Mouse (Mus musculus) heart, adult 2 months (tissue): Measurements from ENCODE around the gene Tldc1.

ENCODE experiments used
- CTCF ChIP-seq: fragments of 200-600 bp; IDR thresholded peaks from 2 replicates; pipeline ENCODE4 v1.8.1; 2022; ENCODE audit warnings: antibody characterized with exemption, mild to moderate bottlenecking, moderate library complexity
- EP300 ChIP-seq: fragments of 200-500 bp; IDR thresholded peaks from 2 replicates; pipeline ENCODE4 v1.6.1; 2011; ENCODE audit warnings: low read depth, low read length, control low read depth; ENCODE audit not compliant: insufficient read depth
- POLR2A ChIP-seq: fragments of 200-500 bp; IDR thresholded peaks from 2 replicates; pipeline ENCODE4 v1.6.1; 2011; ENCODE audit warnings: mild to moderate bottlenecking, low read depth, low read length, control low read depth; ENCODE audit not compliant: insufficient read depth

DNA sequence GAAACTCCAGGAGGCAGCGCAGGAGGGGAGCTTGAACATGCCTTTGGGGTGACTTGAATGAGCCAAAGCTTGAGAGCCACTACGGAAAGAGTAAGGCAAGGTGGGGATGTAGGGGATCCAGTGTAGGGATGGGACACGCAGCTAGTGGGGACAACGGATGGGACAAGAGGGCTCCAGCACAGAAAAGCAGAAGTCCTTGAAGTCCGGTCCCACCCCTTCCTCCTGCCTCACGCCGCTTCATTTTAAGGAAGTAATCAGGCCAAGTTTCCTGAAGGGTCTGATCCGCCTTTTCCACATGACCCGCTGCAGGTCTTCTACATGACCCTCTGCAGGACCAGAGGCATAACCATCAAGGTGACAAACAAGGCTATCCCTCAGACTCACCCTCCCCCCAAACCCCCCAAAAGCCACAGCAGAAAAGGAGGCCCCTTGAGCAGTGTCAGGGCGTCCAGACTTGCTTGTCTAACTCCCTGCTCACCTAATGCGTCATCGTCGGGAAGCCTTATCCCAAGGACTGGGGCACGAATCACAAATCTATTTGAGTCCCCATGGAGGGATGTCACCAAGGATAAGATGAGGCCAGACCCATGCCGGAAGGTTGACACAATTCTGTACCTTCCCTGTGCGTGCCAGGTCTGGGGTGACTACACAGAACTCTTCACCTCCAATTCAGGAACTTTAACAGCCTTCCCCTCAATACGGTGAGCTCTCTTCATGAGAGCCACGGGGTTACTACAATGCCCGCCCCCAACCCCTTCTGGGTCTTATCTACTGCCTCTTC lies 47.9 kb upstream of the Tldc1 start:
- TF ChIP-seq EP300 (no peak), CTCF (no peak), POLR2A (no peak)
